Mouse (Mus musculus): Measurements from ENCODE around the gene Kcnn1. TPM values are rescaled to one million over a fixed set of nuclear protein-coding genes. Genes with fewer than 3 reads are reported as not detected.
A peak's percentile ranks its signal among the peaks of the same experiment; 100 is the strongest.

Gene Kcnn1
- polyA plus RNA-seq, 1 experiment: 0.72 TPM

DNA sequence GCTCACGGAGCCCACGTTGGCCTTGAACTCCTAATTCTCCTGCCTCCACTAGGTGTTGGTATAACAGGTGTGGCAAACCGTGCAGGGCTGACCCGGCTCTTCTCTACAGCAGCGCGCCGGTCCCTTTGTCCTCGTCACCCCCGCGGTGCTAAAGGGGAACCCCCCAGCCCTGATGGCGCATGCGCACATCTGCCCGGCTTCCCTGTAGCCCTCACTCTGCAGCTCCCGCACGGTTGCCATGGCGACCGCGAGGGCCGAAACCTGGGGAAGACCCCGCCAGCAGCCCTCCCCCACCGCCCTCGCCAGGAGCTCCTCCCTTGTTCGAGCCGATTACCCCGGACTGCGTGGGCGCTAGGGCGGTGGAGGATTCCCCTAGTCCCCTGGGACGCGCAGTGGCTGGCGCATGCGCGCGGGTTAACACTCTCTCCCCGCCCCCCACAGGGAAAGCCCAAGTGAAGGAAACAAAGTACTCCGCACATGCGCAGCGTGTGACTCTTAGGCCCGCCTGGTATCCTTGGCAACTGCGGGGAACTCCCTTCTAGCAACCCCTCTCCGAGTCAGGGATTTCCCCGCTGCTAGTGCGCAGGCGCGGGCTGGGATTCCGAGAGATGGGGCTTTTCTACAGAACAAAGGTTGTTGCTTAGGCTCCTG lies 2.4 kb upstream of the Kcnn1 start:
- peaks cover 2% of the 10 kb centered on the region for H3K27me3 ChIP-seq (ENCODE audit: control insufficient read depth, insufficient read depth, low read length)
- H3K36me3 ChIP-seq (ENCODE audit: control insufficient read depth, insufficient read depth, low read length): no peaks in the 10 kb centered on the region
- TF ChIP-seq POLR2A (IDR thresholded peaks at IDR 0.05; ENCODE audit: control insufficient read depth, low read depth, low read length): no peak
- TF ChIP-seq CTCF (IDR thresholded peaks at IDR 0.05; ENCODE audit: control insufficient read depth, insufficient read depth, insufficient replicate concordance, low read depth, low read length): no peak
- peak overlapping the region; percentile 83 for H3K4me3 ChIP-seq (ENCODE audit: control insufficient read depth, low read depth, low read length)
- peaks cover 45% of the 10 kb centered on the region for H3K4me1 ChIP-seq (ENCODE audit: control insufficient read depth, insufficient read depth, low read length)
- H3K27ac ChIP-seq (ENCODE audit: control insufficient read depth, insufficient read depth, low read depth, low read length): no peak overlapping the region

DNA sequence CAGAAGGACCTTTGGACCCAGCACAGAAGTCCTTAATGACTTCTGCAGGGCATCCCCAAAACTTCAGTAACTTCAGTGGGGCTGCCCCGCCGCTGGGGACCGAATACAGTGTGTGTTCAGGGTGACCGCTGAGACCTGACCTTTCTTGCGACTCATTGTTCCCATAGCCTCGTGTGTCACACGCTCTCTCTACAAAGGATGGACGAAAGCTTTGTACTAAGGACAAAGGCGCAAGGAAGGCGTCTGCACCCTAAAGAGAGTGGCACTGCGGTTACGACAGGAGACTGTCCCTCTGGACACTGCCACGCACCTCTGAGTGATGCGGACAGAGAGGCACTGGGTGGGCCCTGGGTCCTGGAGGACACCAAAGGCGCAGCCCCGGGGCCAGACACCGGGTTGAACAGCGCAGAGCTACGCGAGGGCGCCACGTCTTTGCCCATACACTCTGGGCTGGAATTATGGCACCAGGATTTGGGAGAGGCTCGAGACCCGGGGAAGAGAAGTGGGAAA lies 1.7 kb upstream of the Kcnn1 start:
- TF ChIP-seq POLR2A (IDR thresholded peaks at IDR 0.05; ENCODE audit: control insufficient read depth, low read depth, low read length): no peak
- no peak for TF ChIP-seq CTCF (IDR thresholded peaks at IDR 0.05; ENCODE audit: control insufficient read depth, insufficient read depth, insufficient replicate concordance, low read depth, low read length)
- Histone ChIP-seq H3K36me3 (ENCODE audit: control insufficient read depth, insufficient read depth, low read length) (no peaks in the 10 kb centered on the region), H3K4me1 (ENCODE audit: control insufficient read depth, insufficient read depth, low read length) (peaks cover 45% of the 10 kb centered on the region), H3K27me3 (ENCODE audit: control insufficient read depth, insufficient read depth, low read length) (peaks cover 2% of the 10 kb centered on the region), H3K4me3 (ENCODE audit: control insufficient read depth, low read depth, low read length) (peak overlapping the region; percentile 83), H3K27ac (ENCODE audit: control insufficient read depth, insufficient read depth, low read depth, low read length) (no peak overlapping the region)

DNA sequence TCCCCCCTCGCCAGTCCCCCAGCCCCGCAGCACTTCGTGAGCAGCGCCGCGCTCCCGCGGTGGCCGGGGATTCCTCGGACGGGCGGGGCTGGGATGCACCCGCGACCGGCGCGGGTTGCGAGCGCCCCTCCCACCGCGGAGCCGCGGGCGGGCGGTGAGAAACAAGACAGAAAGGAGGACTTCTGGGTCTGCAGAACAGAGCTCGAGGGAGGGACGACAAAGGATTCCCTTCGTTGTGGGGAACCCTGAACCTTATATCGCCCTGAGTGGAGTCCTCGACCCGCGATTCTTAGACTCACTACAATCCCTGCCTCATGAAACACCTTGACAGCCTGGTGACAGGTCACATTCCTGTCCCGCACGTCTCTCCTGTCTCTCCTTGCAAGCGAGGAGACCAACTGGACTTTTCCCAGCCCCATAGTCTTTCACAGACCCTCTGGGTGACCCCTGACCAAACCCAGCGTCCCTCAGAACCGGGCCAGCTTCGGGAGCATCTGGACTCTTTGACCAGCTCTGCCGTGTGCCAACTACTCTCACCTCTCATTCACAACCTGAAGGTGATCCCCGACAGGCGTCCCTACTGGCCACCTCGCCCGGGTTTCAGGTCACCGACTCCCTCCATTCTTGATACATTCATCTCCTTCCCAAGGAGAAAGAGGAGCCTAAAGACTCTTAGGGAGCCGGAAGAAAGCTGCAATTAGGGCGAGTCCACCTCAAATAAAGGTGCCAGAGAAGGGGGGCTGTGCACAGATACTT lies 1.1 kb upstream of the Kcnn1 start:
- Histone ChIP-seq H3K36me3 (ENCODE audit: control insufficient read depth, insufficient read depth, low read length) (no peaks in the 10 kb centered on the region), H3K27ac (ENCODE audit: control insufficient read depth, insufficient read depth, low read depth, low read length) (no peak overlapping the region), H3K4me1 (ENCODE audit: control insufficient read depth, insufficient read depth, low read length) (peaks cover 45% of the 10 kb centered on the region), H3K4me3 (ENCODE audit: control insufficient read depth, low read depth, low read length) (peak overlapping the region; percentile 14), H3K27me3 (ENCODE audit: control insufficient read depth, insufficient read depth, low read length) (peaks cover 2% of the 10 kb centered on the region)
- TF ChIP-seq POLR2A (IDR thresholded peaks at IDR 0.05; ENCODE audit: control insufficient read depth, low read depth, low read length) (no peak), CTCF (IDR thresholded peaks at IDR 0.05; ENCODE audit: control insufficient read depth, insufficient read depth, insufficient replicate concordance, low read depth, low read length) (no peak)

DNA sequence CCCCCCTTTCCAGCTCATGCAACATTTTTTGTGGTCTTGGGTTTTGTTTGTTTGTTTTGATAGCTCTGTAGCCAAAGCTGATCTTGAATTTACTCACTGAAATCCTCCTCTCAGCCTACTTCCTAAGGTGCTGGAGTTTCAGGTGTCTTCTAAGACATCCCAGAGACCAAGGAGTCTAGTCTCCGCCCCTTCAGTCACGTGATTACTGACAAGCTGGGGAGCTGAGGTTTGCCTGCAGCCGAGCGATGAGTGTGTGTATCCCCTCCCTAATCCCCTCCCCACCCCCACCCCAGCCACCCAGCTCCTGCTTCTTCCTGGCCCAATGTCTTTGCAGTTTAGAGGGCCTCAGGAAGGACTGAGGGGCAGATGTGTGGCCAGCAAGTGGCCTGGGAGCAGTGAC lies 5.5 kb downstream of the Kcnn1 start:
- Histone ChIP-seq H3K4me1 (ENCODE audit: control insufficient read depth, insufficient read depth, low read length) (peaks cover 16% of the 10 kb centered on the region), H3K36me3 (ENCODE audit: control insufficient read depth, insufficient read depth, low read length) (no peaks in the 10 kb centered on the region), H3K27me3 (ENCODE audit: control insufficient read depth, insufficient read depth, low read length) (no peaks in the 10 kb centered on the region; the same call in 1 of the 2 replicates), H3K27ac (ENCODE audit: control insufficient read depth, insufficient read depth, low read depth, low read length) (no peak overlapping the region), H3K4me3 (ENCODE audit: control insufficient read depth, low read depth, low read length) (no peak overlapping the region)
- no peak for TF ChIP-seq POLR2A (IDR thresholded peaks at IDR 0.05; ENCODE audit: control insufficient read depth, low read depth, low read length)
- TF ChIP-seq CTCF (IDR thresholded peaks at IDR 0.05; ENCODE audit: control insufficient read depth, insufficient read depth, insufficient replicate concordance, low read depth, low read length): no peak

DNA sequence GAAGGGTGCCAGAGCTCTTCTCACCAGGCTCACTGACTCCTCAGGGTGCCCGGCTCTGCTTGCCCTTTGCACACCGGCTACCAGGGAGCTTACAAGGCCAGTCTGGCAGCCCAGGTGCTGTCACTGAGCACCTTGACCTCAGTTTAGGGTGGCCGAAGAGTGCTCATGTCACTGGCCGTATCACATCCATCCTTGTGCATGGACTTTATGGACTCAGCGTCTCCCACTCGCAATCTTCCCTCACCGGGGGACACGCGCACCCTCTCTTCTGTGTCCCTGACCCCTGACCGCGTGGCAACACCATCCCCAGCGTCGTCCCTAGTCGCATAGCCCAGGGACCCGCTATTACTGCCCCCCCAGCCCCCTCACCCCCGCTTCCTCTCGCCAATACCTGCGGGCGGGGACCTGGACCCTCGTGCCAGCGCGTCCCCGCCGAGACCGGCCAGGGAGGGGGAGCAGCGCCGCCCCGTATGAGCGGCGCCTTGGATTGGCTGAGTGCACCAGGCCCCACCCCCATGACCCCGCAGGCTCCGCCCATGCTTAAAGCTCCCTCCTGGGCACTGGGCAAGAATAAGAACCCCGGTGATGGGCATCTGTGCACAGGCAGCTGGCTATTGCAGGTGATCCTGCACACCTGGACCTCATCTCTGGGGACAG lies 6.4 kb downstream of the Kcnn1 start:
- peaks cover 11% of the 10 kb centered on the region for H3K4me1 ChIP-seq (ENCODE audit: control insufficient read depth, insufficient read depth, low read length)
- no peak overlapping the region for H3K27ac ChIP-seq (ENCODE audit: control insufficient read depth, insufficient read depth, low read depth, low read length)

DNA sequence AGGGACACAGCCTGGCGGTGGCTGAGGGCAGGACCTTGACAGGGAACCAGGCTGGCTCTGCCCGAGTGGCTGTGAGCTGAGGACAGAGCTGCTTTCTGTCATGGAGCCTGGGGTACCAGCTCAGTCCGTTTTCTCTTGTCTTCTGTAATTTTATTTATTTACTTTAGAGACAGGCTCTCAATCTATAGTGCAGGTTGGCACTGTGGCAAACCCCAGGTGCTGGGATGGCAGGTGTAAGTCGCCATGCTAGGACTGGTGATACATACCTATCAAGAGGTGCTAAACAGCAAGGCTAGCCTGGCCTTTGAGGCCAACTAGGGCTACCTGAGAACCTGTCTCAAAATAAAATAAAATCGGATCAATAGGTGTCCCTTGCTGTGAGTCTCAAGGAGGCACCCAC lies 7.0 kb downstream of the Kcnn1 start:
- no peak for TF ChIP-seq POLR2A (IDR thresholded peaks at IDR 0.05; ENCODE audit: control insufficient read depth, low read depth, low read length)
- TF ChIP-seq CTCF (IDR thresholded peaks at IDR 0.05; ENCODE audit: control insufficient read depth, insufficient read depth, insufficient replicate concordance, low read depth, low read length): no peak
- no peaks in the 10 kb centered on the region for H3K36me3 ChIP-seq (ENCODE audit: control insufficient read depth, insufficient read depth, low read length)
- H3K4me1 ChIP-seq (ENCODE audit: control insufficient read depth, insufficient read depth, low read length): peaks cover 11% of the 10 kb centered on the region
- H3K27ac ChIP-seq (ENCODE audit: control insufficient read depth, insufficient read depth, low read depth, low read length): no peak overlapping the region
- no peaks in the 10 kb centered on the region for H3K27me3 ChIP-seq (ENCODE audit: control insufficient read depth, insufficient read depth, low read length)
- H3K4me3 ChIP-seq (ENCODE audit: control insufficient read depth, low read depth, low read length): no peak overlapping the region

More for the DNA sequence above, 6.4 kb downstream of the Kcnn1 start:
- TF ChIP-seq POLR2A (IDR thresholded peaks at IDR 0.05; ENCODE audit: control insufficient read depth, low read depth, low read length) (no peak), CTCF (IDR thresholded peaks at IDR 0.05; ENCODE audit: control insufficient read depth, insufficient read depth, insufficient replicate concordance, low read depth, low read length) (no peak)
- H3K4me3 ChIP-seq (ENCODE audit: control insufficient read depth, low read depth, low read length): peak overlapping the region; percentile 33
- H3K27me3 ChIP-seq (ENCODE audit: control insufficient read depth, insufficient read depth, low read length): no peaks in the 10 kb centered on the region
- no peaks in the 10 kb centered on the region for H3K36me3 ChIP-seq (ENCODE audit: control insufficient read depth, insufficient read depth, low read length)

DNA sequence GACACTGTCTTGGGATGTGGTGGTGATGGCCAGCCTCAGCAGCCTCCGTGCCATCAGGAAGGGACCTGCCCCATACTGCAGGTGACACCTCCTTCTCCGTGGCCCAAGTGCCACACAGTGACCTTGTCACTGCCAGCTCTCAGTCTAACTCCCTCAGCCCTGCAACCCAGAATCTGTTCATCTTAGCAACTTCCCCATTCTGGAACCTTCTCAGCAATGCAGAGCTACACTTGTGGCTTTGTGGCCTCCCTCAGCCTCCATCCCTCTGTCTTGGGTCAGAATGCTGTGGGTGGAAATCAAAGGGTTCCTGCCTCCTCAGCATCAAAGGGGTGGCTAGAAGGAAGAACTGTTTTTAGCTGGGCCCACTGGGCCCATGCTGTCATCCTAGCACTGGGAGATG lies 9.2 kb downstream of the Kcnn1 start:
- Histone ChIP-seq H3K27me3 (ENCODE audit: control insufficient read depth, insufficient read depth, low read length) (no peaks in the 10 kb centered on the region), H3K4me1 (ENCODE audit: control insufficient read depth, insufficient read depth, low read length) (peaks cover 11% of the 10 kb centered on the region)
- TF ChIP-seq CTCF (IDR thresholded peaks at IDR 0.05; ENCODE audit: control insufficient read depth, insufficient read depth, insufficient replicate concordance, low read depth, low read length) (no peak), POLR2A (IDR thresholded peaks at IDR 0.05; ENCODE audit: control insufficient read depth, low read depth, low read length) (no peak)

More for the DNA sequence above, 9.2 kb downstream of the Kcnn1 start:
- H3K36me3 ChIP-seq (ENCODE audit: control insufficient read depth, insufficient read depth, low read length): no peaks in the 10 kb centered on the region
- H3K4me3 ChIP-seq (ENCODE audit: control insufficient read depth, low read depth, low read length): no peak overlapping the region
- no peak overlapping the region for H3K27ac ChIP-seq (ENCODE audit: control insufficient read depth, insufficient read depth, low read depth, low read length)
